Mouse (Mus musculus): Measurements from ENCODE around the gene Asgr1.

GRCm38 (mm10) chr11:70068245-70068644, 14.4 kb downstream of the Asgr1 start:
- TF ChIP-seq POLR2A (IDR thresholded peaks at IDR 0.05; ENCODE audit: borderline replicate concordance, extremely low read depth, insufficient read depth, insufficient read length, poor library complexity, severe bottlenecking) = no peak
- no peak for TF ChIP-seq CTCF (IDR thresholded peaks at IDR 0.05; ENCODE audit: borderline replicate concordance, extremely low read depth, insufficient read depth, insufficient read length)

Measured in brain, embryonic 14.5 days (tissue).